ENCODE assay signal across 10 mouse cellular contexts in the genomic region with DNA sequence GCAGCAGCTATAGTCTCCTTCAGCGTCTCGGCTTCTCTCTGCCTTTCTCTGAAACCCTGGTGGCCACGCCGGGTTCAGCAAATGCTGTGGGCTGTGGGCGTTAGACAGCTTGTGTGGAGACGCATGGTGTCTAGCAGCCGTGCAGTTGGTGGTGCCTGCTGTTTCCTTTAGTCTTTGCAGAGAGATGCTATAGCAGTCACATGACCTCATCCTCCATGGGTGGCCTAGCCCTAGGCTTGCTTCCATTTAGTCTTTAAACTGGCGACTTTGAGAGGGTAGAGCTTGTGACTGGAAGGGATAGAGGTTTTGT. TPM values are rescaled to one million over a fixed set of nuclear protein-coding genes. Genes with fewer than 3 reads are reported as not detected.
DNase-seq lines count a peak whose midpoint lies in the region; ATAC-seq and TF ChIP-seq lines count a peak whose summit lies in the region.
"Had no signal": no experiment of that assay in that cellular context is flagged by ENCODE, and none has a peak within 500 bp of the region (broad histone marks: within the 10 kb centered on the region; RNA-seq: fewer than 3 reads in every experiment).

No protein-coding gene starts in this region.

- no peak overlapping the region for H3K27ac ChIP-seq in midbrain, embryonic 12.5 days (replicated peaks)
- no peak overlapping the region for H3K27ac ChIP-seq in midbrain, embryonic 14.5 days (replicated peaks; ENCODE audit: low read depth, low read length)
- H3K27ac ChIP-seq in lung, postnatal 0 days (ENCODE audit: low read length), result no peak overlapping the region
- H3K27ac ChIP-seq: liver, embryonic 14.5 days had no signal

- H3K9me3 ChIP-seq in midbrain, embryonic 12.5 days, result no peaks in the 10 kb centered on the region
- H3K9me3 ChIP-seq in midbrain, embryonic 14.5 days (ENCODE audit: control insufficient read depth, low read length), result no peaks in the 10 kb centered on the region
- H3K9me3 ChIP-seq in lung, postnatal 0 days (ENCODE audit: low read length), result no peaks in the 10 kb centered on the region

- H3K4me1 ChIP-seq in midbrain, embryonic 12.5 days, result peaks cover 4% of the 10 kb centered on the region; the same call in 1 of the 2 replicates
- no peaks in the 10 kb centered on the region for H3K4me1 ChIP-seq in midbrain, embryonic 14.5 days (ENCODE audit: control insufficient read depth, insufficient read depth, low read length)
- H3K4me1 ChIP-seq in lung, postnatal 0 days (ENCODE audit: insufficient read depth, low read depth, low read length), result no peaks in the 10 kb centered on the region

- 66% methylated on average over 8 of the region's 8 CpGs for WGBS in midbrain, embryonic 12.5 days
- WGBS in midbrain, embryonic 14.5 days, result 50% methylated on average over 8 of the region's 8 CpGs
- WGBS in lung, postnatal 0 days, result 47% methylated on average over 8 of the region's 8 CpGs

- H3K9ac ChIP-seq in midbrain, embryonic 12.5 days (replicated peaks), result no peak overlapping the region
- no peak overlapping the region for H3K9ac ChIP-seq in midbrain, embryonic 14.5 days (replicated peaks; ENCODE audit: low read length)
- no peak overlapping the region for H3K9ac ChIP-seq in lung, postnatal 0 days (replicated peaks; ENCODE audit: low read depth)
- H3K9ac ChIP-seq: liver, embryonic 14.5 days had no signal

- no peaks in the 10 kb centered on the region for H3K36me3 ChIP-seq in midbrain, embryonic 12.5 days
- no peaks in the 10 kb centered on the region for H3K36me3 ChIP-seq in midbrain, embryonic 14.5 days (ENCODE audit: control insufficient read depth, insufficient read depth, low read length)
- no peaks in the 10 kb centered on the region for H3K36me3 ChIP-seq in lung, postnatal 0 days (ENCODE audit: insufficient read depth, low read length)

- DNase-seq in midbrain, embryonic 14.5 days, result no peak
- peak; percentile 76 for DNase-seq in layer of hippocampus, adult 9-11 months
- DNase-seq in right cerebral cortex, postnatal 14 days, result peak; percentile 43
- DNase-seq in MN1 (ENCODE audit: low spot score), result no peak
- no peak for DNase-seq in lung, postnatal 0 days (ENCODE audit: low spot score)
- DNase-seq: adrenal gland, postnatal 25 days had no signal

- ATAC-seq in midbrain, embryonic 12.5 days (ENCODE audit: low FRiP score, low read depth), result 0 out of 2 replicates have a peak, but pooled peaks have one; percentile 19
- no peak for ATAC-seq in midbrain, embryonic 14.5 days (ENCODE audit: low FRiP score, low TSS enrichment)
- peak; percentile 58 for ATAC-seq in activated CD4-positive, CD25-positive, alpha-beta regulatory T cell, adult 4 months
- ATAC-seq in lung, postnatal 0 days, result no peak

- no peak overlapping the region for H3K4me3 ChIP-seq in midbrain, embryonic 12.5 days
- H3K4me3 ChIP-seq in midbrain, embryonic 14.5 days (replicated peaks; ENCODE audit: low read depth, low read length), result no peak overlapping the region
- H3K4me3 ChIP-seq in lung, postnatal 0 days (ENCODE audit: low read depth, low read length), result no peak overlapping the region
- H3K4me3 ChIP-seq: erythroblast, embryonic 14.5 days had no signal

- H3K4me2 ChIP-seq in midbrain, embryonic 12.5 days (replicated peaks), result no peak overlapping the region
- H3K4me2 ChIP-seq in midbrain, embryonic 14.5 days (ENCODE audit: low read length), result no peak overlapping the region
- H3K4me2 ChIP-seq in lung, postnatal 0 days (replicated peaks; ENCODE audit: low read depth, low read length), result no peak overlapping the region

- TF ChIP-seq EP300 in lung, postnatal 0 days (IDR thresholded peaks at IDR 0.05), result no peak

- TF ChIP-seq CTCF in lung, postnatal 0 days (IDR thresholded peaks at IDR 0.05), result no peak

- no peaks in the 10 kb centered on the region for H3K27me3 ChIP-seq in midbrain, embryonic 12.5 days
- no peaks in the 10 kb centered on the region for H3K27me3 ChIP-seq in midbrain, embryonic 14.5 days (ENCODE audit: control insufficient read depth, insufficient read depth, low read length)
- no peaks in the 10 kb centered on the region for H3K27me3 ChIP-seq in lung, postnatal 0 days (replicated peaks; ENCODE audit: insufficient read depth, low read length)

RNA-seq across cellular contexts. Expression of gene Plg, which starts 14.0 kb away (rescaled TPM):
- polyA plus RNA-seq in midbrain, embryonic 12.5 days (2016; fragmentation: Nextera tagmentation; extraction: Ambion mirVana), result not detected in 2 replicates
- polyA plus RNA-seq in midbrain, embryonic 14.5 days (2014; fragmentation: Nextera tagmentation; extraction: Ambion mirVana), result not detected in 2 replicates
- polyA plus RNA-seq in activated CD4-positive, CD25-positive, alpha-beta regulatory T cell, adult 4 months (2017; shearing (Covaris generic)), result not detected
- polyA plus RNA-seq in lung, postnatal 0 days (2015; fragmentation: Nextera tagmentation; extraction: Ambion mirVana), result 0.05 and 0.11 TPM in 2 replicates

RNA-seq across cellular contexts. Expression of gene Map3k4, which starts 45.8 kb away (rescaled TPM):
- polyA plus RNA-seq in midbrain, embryonic 12.5 days (2016; fragmentation: Nextera tagmentation; extraction: Ambion mirVana), result 53.3 and 56.7 TPM in 2 replicates
- 31.0 and 38.6 TPM in 2 replicates for polyA plus RNA-seq in midbrain, embryonic 14.5 days (2014; fragmentation: Nextera tagmentation; extraction: Ambion mirVana)
- polyA plus RNA-seq in activated CD4-positive, CD25-positive, alpha-beta regulatory T cell, adult 4 months (2017; shearing (Covaris generic)), result 10 to 100 TPM; 10.0 to 11.9 TPM
- 32.5 and 35.4 TPM in 2 replicates for polyA plus RNA-seq in lung, postnatal 0 days (2015; fragmentation: Nextera tagmentation; extraction: Ambion mirVana)

Comparison
In these comparisons a context has a peak if more than half of its experiments do, and no peak if none do; other contexts are left out.
1. ATAC-seq: peak in midbrain, embryonic 12.5 days (single experiment) and activated CD4-positive, CD25-positive, alpha-beta regulatory T cell, adult 4 months (single experiment); none in midbrain, embryonic 14.5 days (single experiment) and lung, postnatal 0 days (single experiment).
2. DNase-seq: peak in layer of hippocampus, adult 9-11 months (single experiment) and right cerebral cortex, postnatal 14 days (single experiment); none in midbrain, embryonic 14.5 days (single experiment), MN1 (single experiment) and lung, postnatal 0 days (single experiment).